Mouse (Mus musculus): Measurements from ENCODE around the gene Il1f10. TPM values are rescaled to one million over a fixed set of nuclear protein-coding genes. Genes with fewer than 3 reads are reported as not detected.

Il1f10 gene
- total RNA-seq (2014; rRNA removed) (not detected in 2 replicates), polyA plus RNA-seq (2012; rRNA removed) (not detected in 2 replicates)

DNA sequence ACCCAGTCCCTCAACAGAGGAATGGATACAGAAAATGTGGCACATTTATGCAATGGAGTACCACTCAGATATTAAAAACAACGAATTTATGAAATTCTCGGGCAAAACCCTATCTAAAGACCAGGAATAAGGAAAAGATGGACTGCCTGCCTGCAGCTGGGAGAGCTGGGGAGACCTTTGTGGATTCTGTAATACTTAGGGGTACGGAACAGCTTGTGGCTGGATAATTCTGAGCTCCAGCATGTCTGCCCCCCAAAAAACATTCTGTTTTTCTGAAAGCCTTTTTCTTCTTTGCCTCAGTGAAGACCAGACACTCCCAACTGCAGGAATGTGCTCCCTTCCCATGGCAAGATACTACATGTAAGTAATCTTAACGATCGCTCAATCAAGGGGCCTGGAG is at the start of gene Il1f10:
Gene Il1f10, plus strand, starts transcription at position 301 of the 400 bp plus-strand sequence.
- Histone ChIP-seq H3K4me1 (ENCODE audit: control insufficient read depth, insufficient read depth, low read length) (no peaks in the 10 kb centered on the region), H3K36me3 (ENCODE audit: control insufficient read depth, insufficient read depth, low read length) (no peaks in the 10 kb centered on the region), H3K79me2 (ENCODE audit: control insufficient read depth, insufficient read depth, low read length) (no peaks in the 10 kb centered on the region), H3K27me3 (ENCODE audit: control insufficient read depth, insufficient read depth, low read length) (no peaks in the 10 kb centered on the region), H3K9ac (ENCODE audit: low read depth, low read length) (no peak within 1 kb of the TSS), H3K27ac (replicated peaks; ENCODE audit: insufficient read depth, low read depth, low read length) (no peak within 1 kb of the TSS), H3K4me3 (ENCODE audit: insufficient read depth, low read depth, low read length) (no peak within 1 kb of the TSS)
- TF ChIP-seq POLR2A (IDR thresholded peaks at IDR 0.05; ENCODE audit: extremely low read depth, insufficient read depth, low read length) (no peak), CTCF (IDR thresholded peaks at IDR 0.05; ENCODE audit: low read depth, low read length) (no peak)
- 87% methylated on average over 5 of the region's 5 CpGs for WGBS
- DNase-seq (ENCODE audit: extremely low read depth, low read depth, low spot score): no peak

DNA sequence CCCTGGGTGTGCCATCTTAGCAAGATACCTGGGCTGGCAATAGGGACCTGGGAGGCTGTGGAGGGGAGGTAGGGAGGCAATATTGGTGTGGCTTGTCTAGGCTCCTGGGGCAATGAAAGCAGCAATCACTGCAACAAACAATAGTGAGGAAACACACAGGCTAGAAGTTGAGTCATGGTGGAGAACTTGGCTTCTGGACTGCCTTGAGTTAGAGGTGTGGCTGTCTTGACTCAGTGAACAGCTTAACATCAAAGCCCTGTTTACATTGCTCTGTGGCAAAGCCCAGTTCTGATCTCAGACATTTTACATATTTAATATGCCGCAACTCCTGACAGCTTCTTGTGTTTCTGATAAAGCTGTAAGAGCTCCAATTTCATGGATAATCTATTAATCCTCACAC is 23.5 kb upstream of the Il1f10 start:
- WGBS: 94% methylated on average over 1 of the region's 1 CpGs
- no peak for TF ChIP-seq CTCF (IDR thresholded peaks at IDR 0.05; ENCODE audit: low read depth, low read length)
- no peak for TF ChIP-seq POLR2A (IDR thresholded peaks at IDR 0.05; ENCODE audit: extremely low read depth, insufficient read depth, low read length)
- Histone ChIP-seq H3K27ac (replicated peaks; ENCODE audit: insufficient read depth, low read depth, low read length) (no peak overlapping the region), H3K79me2 (ENCODE audit: control insufficient read depth, insufficient read depth, low read length) (no peaks in the 10 kb centered on the region), H3K9ac (ENCODE audit: low read depth, low read length) (no peak overlapping the region), H3K4me3 (ENCODE audit: insufficient read depth, low read depth, low read length) (no peak overlapping the region), H3K4me1 (ENCODE audit: control insufficient read depth, insufficient read depth, low read length) (no peaks in the 10 kb centered on the region), H3K36me3 (ENCODE audit: control insufficient read depth, insufficient read depth, low read length) (no peaks in the 10 kb centered on the region), H3K27me3 (ENCODE audit: control insufficient read depth, insufficient read depth, low read length) (no peaks in the 10 kb centered on the region)
- no peak for DNase-seq (ENCODE audit: extremely low read depth, low read depth, low spot score)

DNA sequence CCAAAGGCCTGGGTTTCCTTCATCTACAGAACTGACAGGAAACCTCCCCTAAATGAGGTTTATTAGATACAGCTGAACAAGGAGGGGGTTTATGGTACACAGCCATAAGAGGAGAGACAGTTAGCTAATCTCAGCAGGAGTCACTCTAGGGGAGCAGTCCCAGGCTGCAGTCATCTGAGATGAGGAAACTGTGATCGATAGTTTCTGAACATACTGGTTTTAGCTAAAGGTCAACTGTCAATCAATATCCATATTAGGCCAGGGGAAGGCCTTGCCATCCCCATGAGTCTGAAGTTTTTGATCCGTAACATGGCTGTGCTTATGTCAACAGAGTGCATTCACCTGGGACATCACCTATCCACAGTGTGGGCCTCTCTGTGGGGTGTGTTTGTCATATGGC is 17.4 kb upstream of the Il1f10 start:
- TF ChIP-seq CTCF (IDR thresholded peaks at IDR 0.05; ENCODE audit: low read depth, low read length) (no peak), POLR2A (IDR thresholded peaks at IDR 0.05; ENCODE audit: extremely low read depth, insufficient read depth, low read length) (no peak)
- no peaks in the 10 kb centered on the region for H3K4me1 ChIP-seq (ENCODE audit: control insufficient read depth, insufficient read depth, low read length)
- 38% methylated on average over 2 of the region's 2 CpGs for WGBS
- peak; percentile 4 for DNase-seq (ENCODE audit: extremely low read depth, low read depth, low spot score)
- H3K27ac ChIP-seq (replicated peaks; ENCODE audit: insufficient read depth, low read depth, low read length): no peak overlapping the region
- H3K79me2 ChIP-seq (ENCODE audit: control insufficient read depth, insufficient read depth, low read length): no peaks in the 10 kb centered on the region
- H3K4me3 ChIP-seq (ENCODE audit: insufficient read depth, low read depth, low read length): no peak overlapping the region
- H3K27me3 ChIP-seq (ENCODE audit: control insufficient read depth, insufficient read depth, low read length): no peaks in the 10 kb centered on the region; the same call in 1 of the 2 replicates
- no peaks in the 10 kb centered on the region for H3K36me3 ChIP-seq (ENCODE audit: control insufficient read depth, insufficient read depth, low read length)
- no peak overlapping the region for H3K9ac ChIP-seq (ENCODE audit: low read depth, low read length)

DNA sequence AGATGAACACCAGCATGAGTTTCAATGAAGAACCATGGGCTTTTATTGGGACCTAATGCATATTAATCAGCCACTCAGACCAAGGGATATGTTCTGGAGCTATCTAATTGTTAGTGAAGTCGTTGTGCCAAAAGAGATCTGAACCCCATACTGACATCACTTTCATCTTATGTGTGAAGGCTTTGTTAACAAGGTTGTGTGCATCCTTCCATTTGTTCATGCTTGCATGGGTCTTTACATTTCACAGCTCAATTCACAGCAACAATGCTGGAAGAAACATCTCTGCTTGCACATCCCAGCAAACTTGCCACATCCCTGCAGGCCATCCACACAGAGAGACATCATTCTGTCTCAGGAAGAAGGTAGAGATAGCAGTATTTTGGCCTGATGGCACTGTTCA is 15.8 kb upstream of the Il1f10 start:
- Histone ChIP-seq H3K79me2 (ENCODE audit: control insufficient read depth, insufficient read depth, low read length) (no peaks in the 10 kb centered on the region), H3K27ac (replicated peaks; ENCODE audit: insufficient read depth, low read depth, low read length) (no peak overlapping the region), H3K4me1 (ENCODE audit: control insufficient read depth, insufficient read depth, low read length) (no peaks in the 10 kb centered on the region), H3K27me3 (ENCODE audit: control insufficient read depth, insufficient read depth, low read length) (no peaks in the 10 kb centered on the region; the same call in 1 of the 2 replicates), H3K9ac (ENCODE audit: low read depth, low read length) (no peak overlapping the region), H3K36me3 (ENCODE audit: control insufficient read depth, insufficient read depth, low read length) (no peaks in the 10 kb centered on the region), H3K4me3 (ENCODE audit: insufficient read depth, low read depth, low read length) (no peak overlapping the region)
- DNase-seq (ENCODE audit: extremely low read depth, low read depth, low spot score): no peak
- TF ChIP-seq CTCF (IDR thresholded peaks at IDR 0.05; ENCODE audit: low read depth, low read length) (no peak), POLR2A (IDR thresholded peaks at IDR 0.05; ENCODE audit: extremely low read depth, insufficient read depth, low read length) (no peak)
- 41% methylated on average over 1 of the region's 1 CpGs for WGBS

DNA sequence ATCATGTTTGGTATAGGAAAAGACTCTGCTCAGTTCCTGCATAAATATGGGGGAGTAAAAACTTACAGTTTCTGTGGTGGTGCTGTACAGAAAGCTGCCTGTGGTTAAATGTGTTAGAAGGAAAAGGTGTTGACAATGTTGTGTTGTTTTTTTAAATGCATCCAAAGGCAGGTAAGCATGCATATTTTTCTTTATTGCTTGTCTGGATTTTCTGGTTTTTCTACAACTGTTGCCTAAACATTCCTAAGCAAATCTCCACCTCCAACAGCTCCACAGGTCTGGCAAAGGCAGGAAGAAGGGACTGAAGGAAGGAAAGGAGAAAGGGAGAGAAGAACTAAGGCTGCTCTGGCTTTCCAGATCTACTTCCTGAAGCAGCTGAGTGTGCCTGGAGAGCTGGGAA is 14.3 kb upstream of the Il1f10 start, which contains the start of gene Il1f5:
Gene Il1f5, plus strand, starts transcription at position 301 of the 400 bp plus-strand sequence.
- Histone ChIP-seq H3K4me1 (ENCODE audit: control insufficient read depth, insufficient read depth, low read length) (no peaks in the 10 kb centered on the region), H3K27me3 (ENCODE audit: control insufficient read depth, insufficient read depth, low read length) (no peaks in the 10 kb centered on the region; the same call in 1 of the 2 replicates), H3K9ac (ENCODE audit: low read depth, low read length) (no peak within 1 kb of the TSS), H3K27ac (replicated peaks; ENCODE audit: insufficient read depth, low read depth, low read length) (no peak within 1 kb of the TSS), H3K4me3 (ENCODE audit: insufficient read depth, low read depth, low read length) (no peak within 1 kb of the TSS), H3K36me3 (ENCODE audit: control insufficient read depth, insufficient read depth, low read length) (no peaks in the 10 kb centered on the region), H3K79me2 (ENCODE audit: control insufficient read depth, insufficient read depth, low read length) (no peaks in the 10 kb centered on the region)
- no peak for DNase-seq (ENCODE audit: extremely low read depth, low read depth, low spot score)
- TF ChIP-seq POLR2A (IDR thresholded peaks at IDR 0.05; ENCODE audit: extremely low read depth, insufficient read depth, low read length): no peak
- TF ChIP-seq CTCF (IDR thresholded peaks at IDR 0.05; ENCODE audit: low read depth, low read length): no peak

DNA sequence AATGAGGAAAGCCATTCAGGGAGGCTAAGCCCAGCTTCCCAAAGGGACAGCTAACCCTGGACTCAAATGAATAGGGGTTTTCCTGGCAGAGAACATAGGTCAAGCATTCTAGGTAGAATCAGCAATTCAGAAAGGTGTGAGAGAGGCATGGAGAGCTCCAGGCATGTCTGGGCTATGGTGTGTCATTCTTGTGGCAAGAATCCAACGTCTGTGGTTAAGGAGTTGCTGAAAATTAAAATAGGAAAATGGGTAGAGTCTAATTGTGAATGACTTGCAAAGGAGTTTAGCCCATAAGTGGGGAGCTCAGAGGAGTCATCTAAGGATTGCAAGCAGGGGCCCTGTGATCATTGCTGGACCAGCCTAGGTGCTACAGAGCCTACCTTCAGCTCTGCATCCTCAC is 3.6 kb downstream of the Il1f10 start:
- Histone ChIP-seq H3K9ac (ENCODE audit: low read depth, low read length) (no peak overlapping the region), H3K79me2 (ENCODE audit: control insufficient read depth, insufficient read depth, low read length) (no peaks in the 10 kb centered on the region), H3K27me3 (ENCODE audit: control insufficient read depth, insufficient read depth, low read length) (no peaks in the 10 kb centered on the region), H3K4me3 (ENCODE audit: insufficient read depth, low read depth, low read length) (no peak overlapping the region), H3K27ac (replicated peaks; ENCODE audit: insufficient read depth, low read depth, low read length) (no peak overlapping the region), H3K4me1 (ENCODE audit: control insufficient read depth, insufficient read depth, low read length) (no peaks in the 10 kb centered on the region), H3K36me3 (ENCODE audit: control insufficient read depth, insufficient read depth, low read length) (no peaks in the 10 kb centered on the region)
- DNase-seq (ENCODE audit: extremely low read depth, low read depth, low spot score): no peak
- TF ChIP-seq CTCF (IDR thresholded peaks at IDR 0.05; ENCODE audit: low read depth, low read length) (no peak), POLR2A (IDR thresholded peaks at IDR 0.05; ENCODE audit: extremely low read depth, insufficient read depth, low read length) (no peak)
- whole genome bisulfite sequencing: 34% methylated on average over 1 of the region's 1 CpGs

All from liver, adult 2 months (tissue).